ENCODE assay signal across 12 mouse cellular contexts in the genomic region with DNA sequence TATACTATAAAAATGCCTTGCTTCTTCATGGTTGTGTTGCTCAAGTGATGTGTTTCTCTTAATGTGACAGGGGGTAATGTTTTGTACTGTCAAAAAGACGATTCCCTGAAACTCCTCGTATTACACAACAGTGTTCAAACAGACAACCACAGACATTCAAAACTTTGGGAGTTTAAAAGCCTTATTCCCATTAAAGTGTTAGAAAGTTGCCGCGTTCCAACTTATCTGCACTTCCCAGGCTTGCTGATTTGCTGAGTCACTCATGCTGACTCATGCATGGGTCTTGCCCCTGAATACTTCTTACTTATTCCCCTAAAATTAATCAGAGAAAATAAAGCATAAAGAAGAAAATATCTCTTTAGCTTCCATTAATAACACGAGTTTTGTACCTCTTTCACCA.
DNase-seq lines count a peak whose midpoint lies in the region; ATAC-seq and TF ChIP-seq lines count a peak whose summit lies in the region.
"Had no signal": no experiment of that assay in that cellular context is flagged by ENCODE, and none has a peak within 500 bp of the region (broad histone marks: within the 10 kb centered on the region; RNA-seq: fewer than 3 reads in every experiment).

No protein-coding gene starts in this region.

- H3K4me2 ChIP-seq in lung, embryonic 14.5 days, result no peak overlapping the region
- no peak overlapping the region for H3K4me2 ChIP-seq in midbrain, embryonic 14.5 days (ENCODE audit: low read length)
- H3K4me2 ChIP-seq: kidney, embryonic 15.5 days had no signal

- no peak for ATAC-seq in lung, embryonic 14.5 days (ENCODE audit: insufficient read depth)
- ATAC-seq in hematopoietic stem cell, adult 5-6 weeks (replicated peaks in 1 of 2; ENCODE audit: insufficient read depth in 1 of 2, low FRiP score in 2 of 2, low TSS enrichment in 1 of 2, low read depth in 1 of 2, poor library complexity in 2 of 2, severe bottlenecking in 2 of 2), result peak; percentile 45 to 63; a peak in 3 of 4 replicates
- ATAC-seq in midbrain, embryonic 14.5 days (ENCODE audit: low FRiP score, low TSS enrichment), result no peak

- no peak overlapping the region for H3K27ac ChIP-seq in lung, embryonic 14.5 days (ENCODE audit: low read depth)
- no peak overlapping the region for H3K27ac ChIP-seq in midbrain, embryonic 14.5 days (replicated peaks; ENCODE audit: low read depth, low read length)
- H3K27ac ChIP-seq: kidney, embryonic 15.5 days had no signal

- H3K9ac ChIP-seq in lung, embryonic 14.5 days, result no peak overlapping the region
- no peak overlapping the region for H3K9ac ChIP-seq in midbrain, embryonic 14.5 days (replicated peaks; ENCODE audit: low read length)
- H3K9ac ChIP-seq: kidney, embryonic 15.5 days had no signal

- no peak for TF ChIP-seq CTCF in lung, embryonic 14.5 days (IDR thresholded peaks at IDR 0.05; ENCODE audit: low read depth)

- 78% methylated on average over 5 of the region's 5 CpGs for WGBS in lung, embryonic 14.5 days
- 87% methylated on average over 5 of the region's 5 CpGs for WGBS in midbrain, embryonic 14.5 days

- H3K36me3 ChIP-seq in lung, embryonic 14.5 days (ENCODE audit: insufficient read depth), result no peaks in the 10 kb centered on the region
- no peaks in the 10 kb centered on the region for H3K36me3 ChIP-seq in midbrain, embryonic 14.5 days (ENCODE audit: control insufficient read depth, insufficient read depth, low read length)
- H3K36me3 ChIP-seq: kidney, embryonic 15.5 days had no signal

- H3K4me1 ChIP-seq in lung, embryonic 14.5 days (ENCODE audit: insufficient read depth), result no peaks in the 10 kb centered on the region
- H3K4me1 ChIP-seq in midbrain, embryonic 14.5 days (ENCODE audit: control insufficient read depth, insufficient read depth, low read length), result no peaks in the 10 kb centered on the region

- H3K27me3 ChIP-seq in lung, embryonic 14.5 days (ENCODE audit: insufficient read depth, low read length), result no peaks in the 10 kb centered on the region
- H3K27me3 ChIP-seq in midbrain, embryonic 14.5 days (ENCODE audit: control insufficient read depth, insufficient read depth, low read length), result no peaks in the 10 kb centered on the region
- H3K27me3 ChIP-seq: kidney, embryonic 15.5 days had no signal

- H3K4me3 ChIP-seq in lung, embryonic 14.5 days (ENCODE audit: low read depth, low read length), result no peak overlapping the region
- no peak overlapping the region for H3K4me3 ChIP-seq in midbrain, embryonic 14.5 days (replicated peaks; ENCODE audit: low read depth, low read length)
- H3K4me3 ChIP-seq: kidney, embryonic 15.5 days had no signal

- no peaks in the 10 kb centered on the region for H3K9me3 ChIP-seq in lung, embryonic 14.5 days (ENCODE audit: low read depth, low read length)
- no peaks in the 10 kb centered on the region for H3K9me3 ChIP-seq in midbrain, embryonic 14.5 days (ENCODE audit: control insufficient read depth, low read length)
- H3K9me3 ChIP-seq: kidney, embryonic 15.5 days had no signal

- DNase-seq in lung, embryonic 14.5 days, result peak; percentile 13
- no peak for DNase-seq in lung, postnatal 36 days
- DNase-seq in ZHBTc4 (ENCODE audit: low read depth, low spot score), result peak; percentile 17
- peak; percentile 40 to 58 for DNase-seq in spleen, postnatal 14 days (ENCODE audit: low spot score in 2 of 2)
- DNase-seq in midbrain, embryonic 14.5 days, result no peak
- DNase-seq in thymus, postnatal 36 days, result no peak
- no peak for DNase-seq in T-cell, adult 2 months (ENCODE audit: low spot score)
- DNase-seq: layer of hippocampus, postnatal 36 days; lung, postnatal 10 days; retina, postnatal 1 day had no signal

Comparison
In these comparisons a context has a peak if more than half of its experiments do, and no peak if none do; other contexts are left out.
1. DNase-seq: peak in lung, embryonic 14.5 days (single experiment), ZHBTc4 (single experiment) and spleen, postnatal 14 days (2 of 2); none in lung, postnatal 36 days (single experiment), midbrain, embryonic 14.5 days (single experiment), thymus, postnatal 36 days (0 of 2) and T-cell, adult 2 months (single experiment).
2. ATAC-seq: peak in hematopoietic stem cell, adult 5-6 weeks (2 of 2); none in lung, embryonic 14.5 days (single experiment) and midbrain, embryonic 14.5 days (single experiment).